Mouse (Mus musculus) NIH3T3 (cell line): ENCODE measurements around the gene Olfr401.
"Not testable (repeated sequence)": the region's sequence is repeated elsewhere in the genome, so short reads cannot be mapped to it uniquely, and the experiment has no call there.

Experiments
- DNase-seq: peaks from one replicate; pipeline ENCODE4 v3.0.0-alpha.2; 2012; ENCODE audit warnings: low read depth

The Olfr401 gene

GRCm38 (mm10) chr11:74113412-74113811, at the start of gene Olfr401:
Gene Olfr401 (plus strand): TSS chr11:74113712.
- DNase-seq: no peak

- no peak for DNase-seq
Observed at GRCm38 (mm10) chr11:74069655-74070054, 43.9 kb upstream of the Olfr401 start, which contains the start of gene Zfp616. Gene Zfp616 (plus strand): TSS chr11:74069955.

- no peak for DNase-seq
Observed at GRCm38 (mm10) chr11:74100724-74101123, 12.8 kb upstream of the Olfr401 start.

- no peak for DNase-seq
Observed at GRCm38 (mm10) chr11:74101507-74101906, 12.0 kb upstream of the Olfr401 start.

- DNase-seq: no peak
Observed at GRCm38 (mm10) chr11:74105066-74105465, 8.4 kb upstream of the Olfr401 start.

GRCm38 (mm10) chr11:74140001-74140400, 26.5 kb downstream of the Olfr401 start:
- not testable (repeated sequence) for DNase-seq

GRCm38 (mm10) chr11:74145866-74146265, 32.4 kb downstream of the Olfr401 start:
- DNase-seq: no peak

GRCm38 (mm10) chr11:74153229-74153628, 39.7 kb downstream of the Olfr401 start, which contains the start of gene Olfr402:
Gene Olfr402 (plus strand): TSS chr11:74153529.
- DNase-seq: no peak

- DNase-seq: no peak
Observed at GRCm38 (mm10) chr11:74168771-74169170, 55.3 kb downstream of the Olfr401 start.
